Mouse (Mus musculus) heart, postnatal 0 days (tissue): ENCODE measurements at regions not wholly inside any gene's neighbourhood (a gene's known extent, or its start where the extent isn't known, plus 50 kb on each side); places are given as distances from the start of the nearest gene placed in this dataset.

ENCODE experiments used
- CTCF ChIP-seq: IDR thresholded peaks from 2 replicates; pipeline ENCODE4 v1.5.1; 2016; ENCODE audit warnings: antibody characterized with exemption, control low read depth, low read depth
- EP300 ChIP-seq: IDR thresholded peaks from 2 replicates; pipeline ENCODE4 v1.6.1; 2016; ENCODE audit warnings: antibody characterized with exemption, low read depth

- TF ChIP-seq CTCF (no peak), EP300 (no peak)
Observed at GRCm38 (mm10) chr11:112982802-112983591, 201.0 kb downstream of the Sox9 start.
